Mouse (Mus musculus) C2C12 (cell line): ENCODE results near the gene Osbpl9.

Experiments
- CEBPB ChIP-seq: IDR thresholded peaks from one replicate; pipeline ENCODE4 v1.6.1; 2011; ENCODE audit warnings: low read depth, mild to moderate bottlenecking, control low read depth, moderate library complexity
- CTCF ChIP-seq: IDR thresholded peaks from one replicate; pipeline ENCODE4 v1.5.1; 2011; ENCODE audit not compliant: control insufficient read depth, insufficient read depth, insufficient read length
- FOSL1 ChIP-seq: IDR thresholded peaks from one replicate; pipeline ENCODE4 v1.8.0; 2011; ENCODE audit warnings: mild to moderate bottlenecking, low read length; ENCODE audit not compliant: poor library complexity, insufficient read depth, severe bottlenecking
- MAX ChIP-seq: IDR thresholded peaks from one replicate; pipeline ENCODE4 v1.6.1; 2011; ENCODE audit warnings: mild to moderate bottlenecking, control low read depth
- MYOD1 ChIP-seq: IDR thresholded peaks from one replicate; pipeline ENCODE4 v1.6.1; 2011; ENCODE audit warnings: low read depth; ENCODE audit not compliant: control insufficient read depth, insufficient read length
- MYOG ChIP-seq: IDR thresholded peaks from one replicate; pipeline ENCODE4 v1.6.1; 2011; ENCODE audit not compliant: control insufficient read depth, insufficient read length; ENCODE audit errors: extremely low read depth
- USF1 ChIP-seq: IDR thresholded peaks from one replicate; pipeline ENCODE4 v1.6.1; 2011; ENCODE audit warnings: low read depth, mild to moderate bottlenecking, control low read depth, moderate library complexity

GRCm38 (mm10) chr4:109109012-109109411 is 93.1 kb downstream of the Osbpl9 start:
- TF ChIP-seq CTCF, result no peak
- no peak for TF ChIP-seq USF1
- TF ChIP-seq MAX, result no peak
- no peak for TF ChIP-seq CEBPB
- no peak for TF ChIP-seq MYOG
- TF ChIP-seq MYOD1, result no peak
- TF ChIP-seq FOSL1, result no peak
